9 mouse cellular contexts compared by ENCODE assay signal in the genomic region with DNA sequence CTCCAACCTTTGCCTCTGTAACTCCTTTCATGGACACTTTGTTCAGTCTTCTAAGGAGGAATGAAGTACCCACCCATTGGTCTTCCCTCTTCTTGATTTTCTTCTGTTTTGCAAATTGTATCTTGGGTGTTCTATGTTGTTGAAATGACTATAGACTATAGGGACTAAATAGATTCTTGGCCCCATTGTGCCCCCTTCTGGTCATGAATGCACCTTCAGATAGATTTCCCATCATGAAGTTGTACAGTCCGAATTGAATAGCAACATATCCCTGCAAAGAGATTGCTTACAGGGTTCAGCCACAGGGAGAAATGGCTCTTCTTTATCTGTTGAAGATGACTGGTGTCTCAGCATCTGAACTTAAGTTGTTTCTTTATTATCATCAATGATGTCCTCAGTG.
"Had no signal": no experiment of that assay in that cellular context is flagged by ENCODE, and none has a peak within 500 bp of the region (broad histone marks: within the 10 kb centered on the region; RNA-seq: fewer than 3 reads in every experiment).

No protein-coding gene starts in this region.

- DNase-seq: kidney, adult 8-10 months; kidney, postnatal 10 days; kidney, postnatal 4 days; lung, postnatal 14 days; right cerebral cortex, adult 18-20 months; right cerebral cortex, postnatal 25 days had no signal

- ATAC-seq: intestine, postnatal 0 days; liver, embryonic 12.5 days; midbrain, embryonic 13.5 days had no signal
